Mouse (Mus musculus): ENCODE results near the gene Lrmda. TPM values are rescaled to one million over a fixed set of nuclear protein-coding genes. Genes with fewer than 3 reads are reported as not detected.

Gene Lrmda
- polyA plus RNA-seq, 1 experiment from 2014 or later, result 0.80 TPM

DNA sequence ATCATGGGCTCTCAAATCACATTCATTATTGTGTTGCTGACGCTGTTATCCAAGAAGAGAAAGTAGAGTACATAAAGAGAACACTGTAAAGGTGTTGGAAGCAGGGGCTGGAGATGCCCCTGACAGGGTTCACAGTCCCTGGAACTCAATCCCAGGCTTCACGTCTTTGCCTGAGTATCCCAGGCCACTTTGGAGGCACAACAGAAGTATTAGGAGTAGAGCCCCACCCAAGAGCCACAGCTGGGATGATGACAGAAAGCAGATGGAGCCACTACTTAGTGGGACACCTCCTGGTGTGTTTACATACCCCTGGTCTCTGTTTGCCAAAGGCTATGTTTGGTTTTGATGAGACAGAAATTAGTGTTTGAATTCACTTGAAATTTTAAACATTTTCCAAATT lies 899.4 kb downstream of the Lrmda start:
- Histone ChIP-seq H3K4me2 (ENCODE audit: low read length) (no peak overlapping the region), H3K4me1 (ENCODE audit: control insufficient read depth, insufficient read depth, low read depth, low read length) (no peaks in the 10 kb centered on the region), H3K27ac (ENCODE audit: low read depth, low read length) (no peak overlapping the region), H3K4me3 (ENCODE audit: low read length) (no peak overlapping the region), H3K36me3 (ENCODE audit: control insufficient read depth, insufficient read depth, low read length) (no peaks in the 10 kb centered on the region), H3K9ac (ENCODE audit: low read depth, low read length) (no peak overlapping the region), H3K27me3 (replicated peaks; ENCODE audit: control insufficient read depth, insufficient read depth, low read length) (no peaks in the 10 kb centered on the region), H3K9me3 (ENCODE audit: control insufficient read depth, low read length) (no peaks in the 10 kb centered on the region)
- no peak for ATAC-seq
- 64% methylated on average over 2 of the region's 2 CpGs for WGBS

DNA sequence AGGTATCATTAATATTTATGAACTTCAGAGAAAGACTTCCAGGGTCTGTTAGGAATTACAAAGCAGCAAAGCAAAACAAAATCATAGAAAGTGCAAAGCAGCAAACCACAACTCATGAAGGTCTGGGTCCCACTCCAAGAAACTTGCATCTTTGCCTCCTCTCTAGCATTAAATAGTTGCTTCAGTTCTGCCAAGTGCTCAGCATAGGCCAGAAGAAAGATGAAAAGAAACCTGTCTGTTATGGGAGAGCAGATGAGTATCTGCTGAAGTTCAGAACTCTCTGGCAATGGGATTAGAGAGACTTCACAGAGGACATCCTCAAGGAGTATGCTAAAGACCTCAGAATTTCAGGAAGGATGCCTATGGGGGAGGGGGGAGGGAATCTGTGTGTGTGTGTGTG lies 901.6 kb downstream of the Lrmda start:
- Histone ChIP-seq H3K4me1 (ENCODE audit: control insufficient read depth, insufficient read depth, low read depth, low read length) (no peaks in the 10 kb centered on the region), H3K4me3 (ENCODE audit: low read length) (no peak overlapping the region), H3K4me2 (ENCODE audit: low read length) (no peak overlapping the region), H3K36me3 (ENCODE audit: control insufficient read depth, insufficient read depth, low read length) (no peaks in the 10 kb centered on the region), H3K27me3 (replicated peaks; ENCODE audit: control insufficient read depth, insufficient read depth, low read length) (no peaks in the 10 kb centered on the region), H3K27ac (ENCODE audit: low read depth, low read length) (no peak overlapping the region), H3K9ac (ENCODE audit: low read depth, low read length) (no peak overlapping the region), H3K9me3 (ENCODE audit: control insufficient read depth, low read length) (no peaks in the 10 kb centered on the region)
- no peak for ATAC-seq

GRCm38 (mm10) chr14:22921796-22922195 lies 902.3 kb downstream of the Lrmda start:
- H3K4me3 ChIP-seq (ENCODE audit: low read length), result no peak overlapping the region
- no peaks in the 10 kb centered on the region for H3K27me3 ChIP-seq (replicated peaks; ENCODE audit: control insufficient read depth, insufficient read depth, low read length)
- no peak overlapping the region for H3K27ac ChIP-seq (ENCODE audit: low read depth, low read length)
- H3K4me2 ChIP-seq (ENCODE audit: low read length), result no peak overlapping the region
- no peaks in the 10 kb centered on the region for H3K4me1 ChIP-seq (ENCODE audit: control insufficient read depth, insufficient read depth, low read depth, low read length)
- H3K9ac ChIP-seq (ENCODE audit: low read depth, low read length), result no peak overlapping the region
- no peaks in the 10 kb centered on the region for H3K9me3 ChIP-seq (ENCODE audit: control insufficient read depth, low read length)
- WGBS, result 93% methylated on average over 2 of the region's 2 CpGs
- ATAC-seq, result no peak
- H3K36me3 ChIP-seq (ENCODE audit: control insufficient read depth, insufficient read depth, low read length), result no peaks in the 10 kb centered on the region

DNA sequence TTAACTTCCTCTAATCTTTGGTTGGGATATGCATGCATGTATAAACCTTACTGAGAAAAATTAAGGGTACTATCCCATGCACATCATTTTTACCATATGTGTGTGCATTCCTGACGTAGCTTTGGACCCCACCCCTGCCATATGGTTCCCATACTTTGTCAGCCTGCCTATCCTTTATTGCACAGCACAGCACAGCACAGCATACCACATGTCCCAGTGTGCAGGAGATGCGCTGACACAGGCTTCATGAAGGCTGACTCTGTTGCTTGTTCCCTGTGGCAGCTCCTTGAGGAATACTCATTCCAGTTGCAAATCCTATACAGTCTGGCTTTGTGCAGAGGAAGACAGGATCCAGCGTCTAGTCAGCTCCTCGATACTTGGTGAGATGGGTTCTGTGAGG lies 903.1 kb downstream of the Lrmda start:
- ATAC-seq, result no peak
- Histone ChIP-seq H3K4me2 (ENCODE audit: low read length) (no peak overlapping the region), H3K27me3 (replicated peaks; ENCODE audit: control insufficient read depth, insufficient read depth, low read length) (no peaks in the 10 kb centered on the region), H3K4me3 (ENCODE audit: low read length) (no peak overlapping the region), H3K36me3 (ENCODE audit: control insufficient read depth, insufficient read depth, low read length) (no peaks in the 10 kb centered on the region), H3K27ac (ENCODE audit: low read depth, low read length) (no peak overlapping the region), H3K9me3 (ENCODE audit: control insufficient read depth, low read length) (no peaks in the 10 kb centered on the region), H3K9ac (ENCODE audit: low read depth, low read length) (no peak overlapping the region), H3K4me1 (ENCODE audit: control insufficient read depth, insufficient read depth, low read depth, low read length) (no peaks in the 10 kb centered on the region)
- WGBS, result 83% methylated on average over 4 of the region's 4 CpGs

DNA sequence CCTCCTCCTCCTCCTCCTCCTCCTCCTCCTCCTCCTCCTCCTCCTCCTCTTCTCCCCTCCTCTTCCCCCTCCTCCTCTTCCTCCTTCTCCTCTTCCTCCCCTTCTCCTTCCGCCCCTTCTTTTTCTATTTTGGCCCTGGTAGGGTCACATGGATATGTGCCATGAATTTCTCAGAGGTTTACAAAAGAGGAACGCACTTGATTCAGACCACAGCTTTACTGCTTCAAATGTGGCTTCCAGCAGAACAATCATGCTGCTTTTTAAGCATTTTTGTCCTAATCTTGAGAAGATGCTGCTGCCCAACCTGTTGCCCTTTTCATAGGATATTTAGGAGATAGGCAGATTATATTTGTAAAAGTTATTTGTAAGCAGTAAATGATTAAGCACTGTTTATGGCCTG lies 903.7 kb downstream of the Lrmda start:
- Histone ChIP-seq H3K4me3 (ENCODE audit: low read length) (no peak overlapping the region), H3K27ac (ENCODE audit: low read depth, low read length) (no peak overlapping the region), H3K27me3 (replicated peaks; ENCODE audit: control insufficient read depth, insufficient read depth, low read length) (no peaks in the 10 kb centered on the region), H3K9me3 (ENCODE audit: control insufficient read depth, low read length) (no peaks in the 10 kb centered on the region), H3K4me2 (ENCODE audit: low read length) (no peak overlapping the region), H3K36me3 (ENCODE audit: control insufficient read depth, insufficient read depth, low read length) (no peaks in the 10 kb centered on the region), H3K9ac (ENCODE audit: low read depth, low read length) (no peak overlapping the region), H3K4me1 (ENCODE audit: control insufficient read depth, insufficient read depth, low read depth, low read length) (no peaks in the 10 kb centered on the region)
- ATAC-seq, result no peak
- WGBS, result 75% methylated on average over 2 of the region's 2 CpGs

DNA sequence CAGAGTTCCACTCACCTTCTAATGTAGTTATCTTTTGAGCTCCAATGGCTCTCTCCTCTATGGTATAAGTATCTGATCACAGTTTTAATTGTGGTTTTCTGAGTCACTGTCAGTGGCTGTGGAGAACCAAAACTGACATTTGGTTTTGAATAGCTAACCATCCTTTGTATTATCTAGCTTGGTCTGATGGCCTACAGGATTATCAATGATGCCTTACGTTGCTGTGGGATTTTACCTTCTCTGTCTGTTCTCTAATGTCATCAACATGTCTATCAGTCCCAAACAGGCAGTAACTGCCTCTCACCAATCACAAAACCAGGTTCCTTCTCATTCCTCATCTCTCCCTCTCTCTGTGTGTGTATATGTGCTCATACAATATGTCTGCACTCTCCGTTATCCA lies 908.8 kb downstream of the Lrmda start:
- Histone ChIP-seq H3K9me3 (ENCODE audit: control insufficient read depth, low read length) (no peaks in the 10 kb centered on the region), H3K36me3 (ENCODE audit: control insufficient read depth, insufficient read depth, low read length) (no peaks in the 10 kb centered on the region), H3K4me1 (ENCODE audit: control insufficient read depth, insufficient read depth, low read depth, low read length) (peaks cover 12% of the 10 kb centered on the region), H3K4me2 (ENCODE audit: low read length) (no peak overlapping the region), H3K9ac (ENCODE audit: low read depth, low read length) (no peak overlapping the region), H3K27ac (ENCODE audit: low read depth, low read length) (no peak overlapping the region), H3K4me3 (ENCODE audit: low read length) (no peak overlapping the region), H3K27me3 (replicated peaks; ENCODE audit: control insufficient read depth, insufficient read depth, low read length) (no peaks in the 10 kb centered on the region)
- 92% methylated on average over 2 of the region's 2 CpGs for WGBS
- ATAC-seq, result no peak

DNA sequence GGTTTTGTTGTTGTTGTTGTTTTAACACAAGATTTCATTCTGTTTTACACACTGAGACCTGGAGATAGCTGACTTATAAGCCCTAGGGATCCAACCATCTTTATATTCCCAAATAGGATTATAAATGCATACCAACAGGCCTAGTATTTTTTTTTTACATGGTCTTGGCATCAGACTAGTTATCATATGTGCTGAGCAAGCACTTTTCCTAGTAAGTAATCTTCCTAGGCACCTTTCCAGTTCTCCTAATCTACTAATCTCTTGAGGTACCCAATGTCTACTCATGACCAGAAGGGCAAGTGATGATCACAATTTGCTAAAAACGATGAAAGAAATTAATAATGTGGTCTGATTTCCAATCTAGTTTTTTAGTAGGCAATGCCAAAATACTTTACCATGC lies 909.2 kb downstream of the Lrmda start:
- Histone ChIP-seq H3K4me2 (ENCODE audit: low read length) (no peak overlapping the region), H3K27me3 (replicated peaks; ENCODE audit: control insufficient read depth, insufficient read depth, low read length) (no peaks in the 10 kb centered on the region), H3K9me3 (ENCODE audit: control insufficient read depth, low read length) (no peaks in the 10 kb centered on the region), H3K9ac (ENCODE audit: low read depth, low read length) (no peak overlapping the region), H3K36me3 (ENCODE audit: control insufficient read depth, insufficient read depth, low read length) (no peaks in the 10 kb centered on the region), H3K4me3 (ENCODE audit: low read length) (no peak overlapping the region), H3K27ac (ENCODE audit: low read depth, low read length) (no peak overlapping the region), H3K4me1 (ENCODE audit: control insufficient read depth, insufficient read depth, low read depth, low read length) (peaks cover 12% of the 10 kb centered on the region)
- 93% methylated on average over 1 of the region's 1 CpGs for WGBS
- ATAC-seq, result no peak

DNA sequence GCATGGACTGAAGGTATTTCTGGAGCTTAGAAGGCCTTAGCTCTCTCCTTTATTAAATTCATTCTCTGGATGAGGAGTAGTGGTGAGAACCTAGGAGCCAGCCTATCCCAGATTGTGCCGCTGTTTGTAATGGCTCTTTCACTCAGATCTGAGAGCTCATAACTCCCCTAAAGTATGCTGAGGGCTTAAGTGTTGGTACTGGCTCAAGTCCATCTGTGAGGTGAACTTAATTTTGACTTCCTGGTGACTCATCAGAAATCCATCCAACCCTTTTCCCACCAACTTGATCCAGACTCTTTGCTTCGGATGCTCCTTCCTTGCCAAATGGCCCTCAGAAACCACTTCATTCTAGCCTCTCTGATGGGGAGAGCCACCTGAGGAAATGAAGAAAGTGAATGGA lies 910.1 kb downstream of the Lrmda start:
- Histone ChIP-seq H3K4me2 (ENCODE audit: low read length) (no peak overlapping the region), H3K27me3 (replicated peaks; ENCODE audit: control insufficient read depth, insufficient read depth, low read length) (no peaks in the 10 kb centered on the region), H3K9ac (ENCODE audit: low read depth, low read length) (no peak overlapping the region), H3K4me3 (ENCODE audit: low read length) (no peak overlapping the region), H3K36me3 (ENCODE audit: control insufficient read depth, insufficient read depth, low read length) (no peaks in the 10 kb centered on the region), H3K27ac (ENCODE audit: low read depth, low read length) (no peak overlapping the region), H3K9me3 (ENCODE audit: control insufficient read depth, low read length) (no peaks in the 10 kb centered on the region), H3K4me1 (ENCODE audit: control insufficient read depth, insufficient read depth, low read depth, low read length) (peaks cover 12% of the 10 kb centered on the region)
- WGBS, result 94% methylated on average over 2 of the region's 2 CpGs
- no peak for ATAC-seq

DNA sequence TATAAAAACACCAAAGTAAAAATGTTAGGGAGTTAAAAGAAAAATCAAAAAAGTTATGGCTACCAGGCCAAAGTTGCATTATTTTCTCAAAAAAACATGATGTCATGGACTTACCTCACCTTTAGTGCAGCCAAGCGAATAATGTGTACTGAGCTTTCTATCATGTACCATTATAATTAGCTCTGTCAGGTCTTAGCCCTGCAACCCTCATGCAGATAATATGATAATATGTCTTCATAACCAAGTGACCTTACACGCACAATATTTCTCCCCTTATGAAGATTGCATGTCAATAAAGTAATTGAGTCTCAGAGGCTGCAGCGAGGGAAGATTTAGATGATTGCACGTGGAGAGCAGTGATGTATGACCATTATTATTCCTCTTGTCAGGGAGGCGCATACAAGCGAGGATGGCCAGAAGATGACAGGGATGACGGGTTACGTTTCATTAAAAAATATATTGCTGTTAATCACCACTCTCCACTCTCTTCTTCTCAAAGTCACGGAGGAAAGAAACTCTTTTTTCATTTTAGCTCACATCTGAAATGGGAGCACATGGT lies 911.1 kb downstream of the Lrmda start:
- Histone ChIP-seq H3K9ac (ENCODE audit: low read depth, low read length) (no peak overlapping the region), H3K36me3 (ENCODE audit: control insufficient read depth, insufficient read depth, low read length) (no peaks in the 10 kb centered on the region), H3K4me2 (ENCODE audit: low read length) (no peak overlapping the region), H3K27me3 (replicated peaks; ENCODE audit: control insufficient read depth, insufficient read depth, low read length) (no peaks in the 10 kb centered on the region), H3K4me3 (ENCODE audit: low read length) (no peak overlapping the region), H3K27ac (ENCODE audit: low read depth, low read length) (no peak overlapping the region), H3K4me1 (ENCODE audit: control insufficient read depth, insufficient read depth, low read depth, low read length) (peaks cover 12% of the 10 kb centered on the region), H3K9me3 (ENCODE audit: control insufficient read depth, low read length) (no peaks in the 10 kb centered on the region)
- peak; percentile 52; the same call in 1 of the 2 replicates for ATAC-seq
- 58% methylated on average over 9 of the region's 9 CpGs for WGBS
